Mouse (Mus musculus) liver, embryonic 15.5 days (tissue): ENCODE measurements around the gene Sdsl. TPM values are rescaled to one million over a fixed set of nuclear protein-coding genes. Genes with fewer than 3 reads are reported as not detected.
A peak's percentile ranks its signal among the peaks of the same experiment; 100 is the strongest.

Experiments
- ATAC-seq: fragments of 200-750 bp; cut with Nextera tagmentation; 2 replicates; pipeline ENCODE4 v1.8.0; 2017; ENCODE audit warnings: moderate number of reproducible peaks, mild to moderate bottlenecking, moderate library complexity; ENCODE audit not compliant: insufficient read depth
- H3K27ac ChIP-seq: fragments of 300-500 bp; sonication (generic); replicated peaks from 2 replicates; pipeline ENCODE4 v1.5.1; 2015; ENCODE audit warnings: mild to moderate bottlenecking, inconsistent platforms
- H3K27me3 ChIP-seq: fragments of 300-500 bp; sonication (generic); 2 replicates; pipeline ENCODE4 v1.6.1; 2015; ENCODE audit warnings: mild to moderate bottlenecking, inconsistent platforms
- H3K36me3 ChIP-seq: fragments of 300-500 bp; sonication (generic); replicated peaks from 2 replicates; pipeline ENCODE4 v1.6.1; 2015; ENCODE audit warnings: moderate library complexity, mild to moderate bottlenecking, inconsistent platforms
- H3K4me1 ChIP-seq: fragments of 300-500 bp; sonication (generic); replicated peaks from 2 replicates; pipeline ENCODE4 v1.6.1; 2015; ENCODE audit warnings: inconsistent platforms
- H3K4me2 ChIP-seq: fragments of 300-500 bp; sonication (generic); 2 replicates; pipeline ENCODE4 v1.6.1; 2015; ENCODE audit warnings: moderate library complexity, mild to moderate bottlenecking, inconsistent platforms
- H3K4me3 ChIP-seq: fragments of 300-500 bp; sonication (generic); replicated peaks from 2 replicates; pipeline ENCODE4 v1.5.1; 2015; ENCODE audit warnings: mild to moderate bottlenecking, inconsistent platforms
- H3K9ac ChIP-seq: fragments of 300-500 bp; sonication (generic); 2 replicates; pipeline ENCODE4 v1.6.1; 2015; ENCODE audit warnings: moderate library complexity, mild to moderate bottlenecking, inconsistent platforms
- H3K9me3 ChIP-seq: fragments of 300-500 bp; sonication (generic); replicated peaks from 2 replicates; pipeline ENCODE4 v1.6.1; 2016; ENCODE audit warnings: inconsistent platforms
- WGBS: fragments of 180-500 bp; shearing (Covaris S2); methylation state at CpG from one replicate; pipeline ENCODE4 v1.1.7; 2015; ENCODE audit warnings: mixed read lengths; ENCODE audit not compliant: insufficient replicate concordance; 5-methylcytosine and 5-hydroxymethylcytosine counted together
- polyA plus RNA-seq: library from polyadenylated mRNA; unstranded; fragments of >200 nt; fragmentation: Nextera tagmentation; extraction: Ambion mirVana; gene quantifications from 2 replicates; pipeline ENCODE4 v1.2.1, GENCODE M21; 2015

Sdsl gene
- polyA plus RNA-seq, 1 experiment from 2014 or later = 4.5 TPM

DNA sequence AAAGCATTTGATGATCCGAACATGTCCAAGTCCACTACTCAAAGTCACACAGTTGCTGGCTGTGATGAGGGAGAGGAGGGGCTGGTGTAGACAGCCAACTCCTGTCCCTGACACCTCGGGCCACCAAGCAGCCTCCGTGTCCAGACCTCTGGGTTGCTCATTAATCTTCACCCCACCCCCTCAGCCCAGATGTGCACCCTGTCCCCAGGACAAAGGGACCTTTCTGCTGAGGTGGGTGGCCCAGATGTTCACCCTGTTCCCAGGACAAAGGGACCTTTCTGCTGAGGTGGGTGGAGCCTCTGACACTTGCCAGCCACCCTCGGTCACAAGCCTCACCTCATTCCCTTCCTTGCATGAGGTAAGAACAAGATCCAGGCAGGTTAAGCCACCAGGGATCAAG is 1.1 kb downstream of the Sdsl start:
- no peak overlapping the region for H3K9ac ChIP-seq
- WGBS = 42% methylated on average over 4 of the region's 4 CpGs
- no peak overlapping the region for H3K27ac ChIP-seq
- peak; percentile 63 for ATAC-seq
- H3K4me3 ChIP-seq = no peak overlapping the region
- peaks cover 12% of the 10 kb centered on the region; the same call in 1 of the 2 replicates for H3K4me1 ChIP-seq
- H3K27me3 ChIP-seq = peaks cover 19% of the 10 kb centered on the region
- H3K9me3 ChIP-seq = no peaks in the 10 kb centered on the region
- H3K36me3 ChIP-seq = no peaks in the 10 kb centered on the region
- H3K4me2 ChIP-seq = no peak overlapping the region

DNA sequence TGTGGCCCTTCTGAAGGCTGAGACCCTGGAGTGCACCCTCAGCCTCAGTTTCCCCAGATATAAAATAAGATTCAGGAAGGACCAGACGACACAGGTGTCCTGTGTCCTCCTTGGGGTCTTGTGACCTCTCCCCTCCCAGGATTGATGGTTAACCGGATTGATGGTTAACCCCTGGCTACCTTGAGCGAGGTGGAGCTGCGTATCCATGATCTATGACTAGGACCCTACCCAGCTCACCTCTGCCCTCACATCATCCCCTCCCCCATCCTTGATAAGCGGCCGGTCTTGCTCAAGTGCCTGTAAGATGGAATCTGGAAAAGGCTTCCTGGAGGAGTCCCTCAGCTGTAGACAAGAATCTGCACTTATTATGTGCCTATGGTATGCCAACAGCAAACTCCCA is 3.8 kb downstream of the Sdsl start:
- WGBS = 65% methylated on average over 6 of the region's 6 CpGs
- 0 out of 2 replicates have a peak, but pooled peaks have one; percentile 9 for ATAC-seq
- H3K27ac ChIP-seq = no peak overlapping the region

DNA sequence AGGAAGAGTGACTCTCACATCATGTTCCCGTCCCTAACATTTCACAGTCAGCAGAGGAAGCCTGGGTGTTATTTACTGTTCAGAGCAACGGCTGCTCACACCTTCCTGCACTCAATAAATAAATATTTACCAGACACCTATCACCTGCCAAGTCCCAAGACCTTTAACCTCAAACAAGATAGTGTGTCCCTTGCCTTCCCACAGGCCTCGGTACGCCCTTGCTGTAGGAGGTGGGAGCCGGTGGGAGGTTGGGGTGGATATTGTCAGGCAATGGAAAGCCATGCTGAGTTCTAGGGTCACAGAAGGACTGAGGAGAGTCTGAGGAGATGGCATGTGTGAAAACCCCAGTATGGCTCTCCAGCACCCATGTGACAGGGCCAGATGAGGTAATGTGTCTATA is 4.3 kb downstream of the Sdsl start:
- Histone ChIP-seq H3K4me2 (no peak overlapping the region), H3K27ac (no peak overlapping the region), H3K27me3 (no peaks in the 10 kb centered on the region; the same call in 1 of the 2 replicates), H3K9ac (no peak overlapping the region), H3K9me3 (no peaks in the 10 kb centered on the region), H3K4me3 (no peak overlapping the region), H3K4me1 (peaks cover 15% of the 10 kb centered on the region), H3K36me3 (no peaks in the 10 kb centered on the region)
- WGBS = 54% methylated on average over 5 of the region's 5 CpGs
- peak; percentile 58 for ATAC-seq

More for the DNA sequence above, 3.8 kb downstream of the Sdsl start:
- H3K4me1 ChIP-seq = peaks cover 15% of the 10 kb centered on the region
- no peaks in the 10 kb centered on the region for H3K36me3 ChIP-seq
- no peak overlapping the region for H3K4me2 ChIP-seq
- no peaks in the 10 kb centered on the region; the same call in 1 of the 2 replicates for H3K27me3 ChIP-seq
- no peak overlapping the region for H3K9ac ChIP-seq
- H3K9me3 ChIP-seq = no peaks in the 10 kb centered on the region
- no peak overlapping the region for H3K4me3 ChIP-seq

DNA sequence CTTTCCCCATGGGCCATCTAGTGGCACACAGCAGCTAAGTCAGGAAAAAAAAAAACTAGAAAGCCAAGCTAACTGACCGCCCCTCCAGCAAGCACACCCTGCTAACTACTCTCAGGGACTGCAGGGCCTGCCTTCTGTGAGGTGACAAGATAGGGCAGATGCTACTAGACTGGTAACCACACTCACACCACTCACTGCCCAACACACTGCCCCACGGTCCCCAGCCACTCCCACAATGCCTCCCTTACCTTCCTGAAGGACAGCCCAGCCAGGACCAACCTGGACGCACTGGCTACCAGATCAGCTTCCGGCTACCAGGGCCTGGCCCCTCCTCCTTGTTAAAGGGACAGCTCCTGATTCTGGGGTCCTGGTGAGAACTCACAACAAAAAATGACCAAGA is 5.6 kb downstream of the Sdsl start:
- no peak for ATAC-seq
- WGBS = 19% methylated on average over 4 of the region's 4 CpGs
- H3K9me3 ChIP-seq = no peaks in the 10 kb centered on the region
- no peaks in the 10 kb centered on the region for H3K36me3 ChIP-seq
- H3K27me3 ChIP-seq = peaks cover 11% of the 10 kb centered on the region
- no peak overlapping the region for H3K27ac ChIP-seq
- H3K4me2 ChIP-seq = peak overlapping the region; percentile 37; the same call in 1 of the 2 replicates
- 0 out of 2 replicates have a peak overlapping the region, but pooled peaks have one; percentile 20 for H3K4me3 ChIP-seq
- peaks cover 15% of the 10 kb centered on the region for H3K4me1 ChIP-seq
- H3K9ac ChIP-seq = no peak overlapping the region

DNA sequence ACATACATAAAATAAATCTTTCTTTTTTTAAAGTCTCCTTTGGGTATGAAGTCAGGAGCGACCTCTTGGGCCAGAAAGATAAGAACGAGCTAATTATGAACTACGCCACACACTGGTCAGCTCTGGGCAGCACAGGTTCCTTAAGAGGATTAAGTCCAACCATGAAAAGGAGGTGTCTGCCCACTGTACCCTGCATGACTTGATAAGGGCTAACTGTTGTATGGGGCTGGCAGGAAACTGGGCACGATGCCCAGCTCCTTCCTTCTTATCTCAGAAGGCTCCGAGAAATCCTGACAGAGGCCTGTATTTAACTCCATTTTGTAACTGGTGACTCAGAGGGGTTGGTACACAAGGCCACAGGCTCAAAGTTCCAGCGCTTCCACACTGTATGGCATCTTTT is 6.8 kb downstream of the Sdsl start:
- Histone ChIP-seq H3K9ac (no peak overlapping the region), H3K4me2 (no peak overlapping the region), H3K4me3 (no peak overlapping the region), H3K9me3 (no peaks in the 10 kb centered on the region), H3K4me1 (peaks cover 15% of the 10 kb centered on the region; the same call in 1 of the 2 replicates), H3K27ac (no peak overlapping the region), H3K27me3 (peaks cover 23% of the 10 kb centered on the region), H3K36me3 (no peaks in the 10 kb centered on the region)
- ATAC-seq = peak; percentile 27
- 39% methylated on average over 6 of the region's 6 CpGs for WGBS

DNA sequence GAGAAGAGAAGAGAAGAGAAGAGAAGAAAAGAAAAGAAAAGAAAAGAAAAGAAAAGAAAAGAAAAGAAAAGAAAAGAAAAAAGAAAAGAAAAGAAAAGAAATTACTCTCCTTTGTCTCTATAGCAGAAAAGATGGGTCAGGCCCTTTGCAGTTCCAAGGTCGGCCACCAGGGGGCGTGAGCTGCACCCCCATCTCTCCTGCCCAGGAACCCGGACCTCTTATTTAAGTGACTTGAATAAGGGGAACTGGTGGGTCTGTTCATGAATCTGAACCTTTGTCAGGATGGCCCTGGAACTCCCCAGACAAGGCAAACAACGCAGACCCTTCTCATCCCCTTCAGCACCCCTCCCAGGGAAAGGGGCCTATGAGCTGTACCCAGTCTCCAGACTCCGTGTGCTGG is 7.5 kb downstream of the Sdsl start:
- 33% methylated on average over 5 of the region's 5 CpGs for WGBS
- Histone ChIP-seq H3K9me3 (no peaks in the 10 kb centered on the region), H3K4me1 (peaks cover 15% of the 10 kb centered on the region; the same call in 1 of the 2 replicates), H3K4me2 (no peak overlapping the region), H3K36me3 (no peaks in the 10 kb centered on the region), H3K27ac (no peak overlapping the region), H3K9ac (no peak overlapping the region), H3K27me3 (peaks cover 31% of the 10 kb centered on the region), H3K4me3 (no peak overlapping the region)
- no peak for ATAC-seq

DNA sequence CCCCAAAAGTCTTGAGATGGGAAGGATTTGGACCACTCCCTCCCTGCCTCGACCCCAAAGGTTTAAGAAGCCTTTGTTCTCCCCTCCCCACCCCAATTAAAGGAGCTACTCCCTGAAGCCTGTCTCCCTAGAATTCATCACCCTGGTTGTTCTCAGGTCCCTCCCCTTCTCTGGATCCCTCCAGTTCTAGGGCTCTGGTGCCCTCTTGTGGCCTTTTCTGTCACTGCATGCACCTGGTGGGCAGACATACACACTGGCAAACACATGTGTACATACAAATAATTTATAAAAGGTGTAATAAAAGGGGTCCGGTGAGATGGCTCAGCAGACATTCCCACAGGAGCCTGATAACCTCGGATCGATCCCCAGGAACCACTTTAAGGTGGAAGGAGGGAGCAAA is 8.3 kb downstream of the Sdsl start:
- Histone ChIP-seq H3K27me3 (peaks cover 38% of the 10 kb centered on the region), H3K4me3 (no peak overlapping the region), H3K9me3 (no peaks in the 10 kb centered on the region), H3K4me1 (peaks cover 15% of the 10 kb centered on the region; the same call in 1 of the 2 replicates), H3K9ac (no peak overlapping the region), H3K27ac (no peak overlapping the region), H3K4me2 (no peak overlapping the region), H3K36me3 (no peaks in the 10 kb centered on the region)
- no peak for ATAC-seq
- WGBS = 62% methylated on average over 4 of the region's 4 CpGs

DNA sequence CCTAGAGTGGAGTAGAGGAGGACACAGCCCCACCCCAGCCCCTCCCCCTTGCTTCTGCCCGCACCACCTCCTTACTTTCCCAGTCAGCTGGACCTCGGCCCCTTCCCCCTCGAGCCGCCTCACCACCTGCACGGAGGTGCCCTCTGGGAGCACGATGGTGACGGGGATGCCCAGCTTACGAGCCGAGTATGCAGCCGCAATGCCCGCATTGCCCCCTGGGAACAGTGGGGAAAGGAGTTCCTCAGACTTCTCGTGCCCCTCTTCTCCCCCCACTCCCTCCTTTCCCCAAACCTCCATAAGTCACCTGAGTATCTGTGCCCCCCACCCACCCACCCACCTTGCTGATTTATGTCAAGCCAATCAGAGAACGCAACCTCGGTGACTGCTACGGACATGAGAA is 10.7 kb downstream of the Sdsl start:
- Histone ChIP-seq H3K9me3 (no peaks in the 10 kb centered on the region), H3K36me3 (no peaks in the 10 kb centered on the region), H3K27me3 (peaks cover 43% of the 10 kb centered on the region), H3K4me1 (peaks cover 7% of the 10 kb centered on the region; the same call in 1 of the 2 replicates), H3K27ac (no peak overlapping the region), H3K4me2 (no peak overlapping the region), H3K4me3 (no peak overlapping the region), H3K9ac (no peak overlapping the region)
- 59% methylated on average over 15 of the region's 15 CpGs for WGBS
- no peak for ATAC-seq

DNA sequence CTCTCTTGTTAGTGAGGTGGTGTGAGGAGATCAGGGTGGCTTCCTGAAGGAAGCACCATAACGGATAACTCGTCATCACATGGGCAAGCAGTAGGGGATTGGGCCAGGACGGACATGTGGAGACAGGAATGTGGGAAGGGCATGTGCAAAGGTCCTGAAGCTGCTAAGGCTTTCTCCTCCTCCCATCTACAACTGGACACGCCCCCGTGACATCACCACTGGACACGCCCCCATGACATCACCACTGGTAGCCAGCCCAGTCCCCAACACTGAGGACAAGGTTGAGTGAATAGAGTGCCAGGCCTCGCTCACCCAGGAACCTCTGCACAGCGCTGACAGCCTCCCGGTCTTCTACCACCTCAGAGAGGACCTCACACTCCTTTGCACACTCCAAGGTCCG is 13.5 kb downstream of the Sdsl start:
- H3K4me3 ChIP-seq = no peak overlapping the region
- no peak overlapping the region for H3K27ac ChIP-seq
- H3K9ac ChIP-seq = no peak overlapping the region
- no peaks in the 10 kb centered on the region for H3K9me3 ChIP-seq
- no peak for ATAC-seq
- H3K4me1 ChIP-seq = no peaks in the 10 kb centered on the region
- WGBS = 48% methylated on average over 10 of the region's 10 CpGs
- no peak overlapping the region for H3K4me2 ChIP-seq
- no peaks in the 10 kb centered on the region for H3K36me3 ChIP-seq
- H3K27me3 ChIP-seq = peaks cover 69% of the 10 kb centered on the region

DNA sequence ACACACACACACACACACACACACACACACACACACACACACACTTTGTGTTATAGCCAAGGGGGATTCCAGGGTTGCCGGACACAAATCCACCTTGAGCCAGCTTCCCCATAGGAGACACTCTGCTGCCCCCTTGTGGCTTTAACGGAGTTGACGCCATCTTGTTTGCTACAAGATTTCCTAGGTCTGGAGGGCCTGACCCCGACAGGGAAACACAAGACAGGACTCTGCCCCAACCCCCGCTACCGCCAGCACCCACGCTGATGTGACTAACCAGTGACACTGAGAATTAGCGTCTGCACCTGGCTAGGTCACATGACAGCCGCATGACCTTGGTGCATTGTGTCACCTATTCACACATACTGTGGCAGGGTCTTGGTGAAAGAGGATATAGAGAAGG is 15.0 kb downstream of the Sdsl start:
- H3K27ac ChIP-seq = no peak overlapping the region
- WGBS = 8% methylated on average over 9 of the region's 9 CpGs
- H3K4me3 ChIP-seq = no peak overlapping the region
- no peaks in the 10 kb centered on the region for H3K9me3 ChIP-seq
- no peaks in the 10 kb centered on the region for H3K4me1 ChIP-seq
- peaks cover 76% of the 10 kb centered on the region for H3K27me3 ChIP-seq
- no peak overlapping the region for H3K4me2 ChIP-seq
- ATAC-seq = no peak
- H3K9ac ChIP-seq = no peak overlapping the region
- H3K36me3 ChIP-seq = no peaks in the 10 kb centered on the region

DNA sequence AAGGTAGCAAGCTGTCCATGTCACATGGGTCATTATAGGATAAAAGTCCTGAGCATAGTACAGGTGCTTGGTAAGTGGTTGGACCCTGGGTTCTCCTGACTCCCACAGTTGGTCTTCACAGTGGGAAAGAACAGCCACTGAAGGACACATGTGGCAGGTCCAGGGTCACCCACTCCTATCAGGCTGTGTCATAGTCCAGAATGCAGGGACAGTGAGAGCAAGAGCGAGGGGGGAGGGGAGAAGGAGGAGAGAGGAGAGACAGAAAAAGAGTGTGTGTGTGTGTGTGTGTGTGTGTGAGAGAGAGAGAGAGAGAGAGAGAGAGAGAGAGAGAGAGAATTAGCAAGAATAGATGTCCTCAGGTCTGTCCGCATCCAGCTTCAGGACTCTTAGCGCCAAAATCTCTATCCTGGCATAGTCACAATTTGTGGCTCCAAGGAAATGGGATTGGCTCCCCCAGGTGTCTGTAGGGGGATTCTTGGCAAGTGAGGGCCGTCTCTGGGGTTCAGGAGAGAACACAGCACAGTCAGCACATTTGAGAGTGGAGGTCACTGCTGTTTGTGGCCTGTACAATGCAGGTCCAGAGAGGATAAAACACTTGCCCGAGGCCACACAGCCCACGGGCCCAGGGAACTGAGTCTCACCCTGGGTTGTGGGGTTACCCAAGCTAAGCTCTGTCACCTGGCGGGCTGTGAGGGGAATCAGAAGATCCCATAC is 15.6 kb downstream of the Sdsl start:
- Histone ChIP-seq H3K4me2 (no peak overlapping the region), H3K27ac (no peak overlapping the region), H3K36me3 (no peaks in the 10 kb centered on the region), H3K9ac (no peak overlapping the region), H3K4me3 (no peak overlapping the region), H3K27me3 (peaks cover 73% of the 10 kb centered on the region), H3K9me3 (no peaks in the 10 kb centered on the region), H3K4me1 (no peaks in the 10 kb centered on the region)
- WGBS = 38% methylated on average over 7 of the region's 7 CpGs
- no peak for ATAC-seq

DNA sequence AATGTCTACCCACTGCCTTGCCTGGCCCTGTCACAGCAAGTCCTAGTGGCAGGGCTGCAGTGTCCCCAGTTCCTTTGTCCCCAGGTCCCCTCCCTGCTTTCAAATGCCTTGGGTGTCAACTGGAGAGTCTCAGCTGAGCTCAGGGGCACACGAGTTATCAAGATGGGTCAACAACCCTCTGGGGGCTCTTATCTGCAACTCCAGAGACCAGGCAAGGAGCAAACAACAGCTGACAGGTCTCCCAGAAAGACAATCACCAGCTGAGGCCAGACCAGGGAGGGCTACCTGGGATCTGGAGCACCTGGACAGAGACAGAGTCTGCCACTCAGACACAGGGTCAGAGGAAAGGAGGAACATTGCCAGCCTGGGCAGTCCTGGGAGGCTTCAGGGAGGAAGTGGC is 16.4 kb downstream of the Sdsl start:
- Histone ChIP-seq H3K4me2 (no peak overlapping the region), H3K4me1 (no peaks in the 10 kb centered on the region), H3K9me3 (no peaks in the 10 kb centered on the region), H3K4me3 (no peak overlapping the region), H3K27ac (no peak overlapping the region), H3K9ac (no peak overlapping the region), H3K27me3 (peaks cover 67% of the 10 kb centered on the region), H3K36me3 (no peaks in the 10 kb centered on the region)
- 0% methylated on average over 1 of the region's 1 CpGs for WGBS
- no peak for ATAC-seq
